24 mouse cellular contexts compared by ENCODE assay signal in genomic region chr17:25429240-25429639, GRCm38 (mm10). TPM values are rescaled to one million over a fixed set of nuclear protein-coding genes. Genes with fewer than 3 reads are reported as not detected.
A peak's percentile ranks its signal among the peaks of the same experiment; 100 is the strongest.
DNase-seq lines count a peak whose midpoint lies in the region; ATAC-seq and TF ChIP-seq lines count a peak whose summit lies in the region.
"Had no signal": no experiment of that assay in that cellular context is flagged by ENCODE, and none has a peak within 500 bp of the region (broad histone marks: within the 10 kb centered on the region; RNA-seq: fewer than 3 reads in every experiment).

No protein-coding gene starts in this region.

- no peak for DNase-seq in heart, postnatal 14 days
- DNase-seq in kidney, postnatal 0 days (ENCODE audit: low spot score): peak; percentile 65
- no peak for DNase-seq in kidney, adult 9 months
- no peak for DNase-seq in limb, embryonic 10.5 days (ENCODE audit: low spot score)
- no peak for DNase-seq in cerebellum, adult 8-10 months
- DNase-seq: cerebellum, postnatal 10 days; gastrocnemius, adult 2 months; heart, adult 18-20 months; kidney, adult 2 months; left cerebral cortex, postnatal 4 days; lung, adult 2 months; right cerebral cortex, postnatal 25 days; thymus, postnatal 36 days had no signal

- no peak overlapping the region for H3K4me2 ChIP-seq in heart, embryonic 14.5 days (ENCODE audit: low read length)
- H3K4me2 ChIP-seq in kidney, postnatal 0 days (ENCODE audit: low read length): no peak overlapping the region
- peak overlapping the region; percentile 93; the same call in 1 of the 2 replicates for H3K4me2 ChIP-seq in embryonic facial prominence, embryonic 13.5 days
- H3K4me2 ChIP-seq: liver, embryonic 12.5 days; midbrain, embryonic 12.5 days had no signal

- ATAC-seq in heart, embryonic 14.5 days (ENCODE audit: insufficient number of reproducible peaks, insufficient read depth, low FRiP score, low read depth): no peak
- ATAC-seq in kidney, postnatal 0 days (replicated peaks; ENCODE audit: low FRiP score, low read depth): no peak
- ATAC-seq in embryonic facial prominence, embryonic 13.5 days (ENCODE audit: insufficient number of reproducible peaks, insufficient read depth, low FRiP score, low TSS enrichment, low read depth): no peak
- ATAC-seq: hindbrain, postnatal 0 days; liver, embryonic 12.5 days had no signal

- H3K4me1 ChIP-seq in heart, embryonic 14.5 days (ENCODE audit: control insufficient read depth in 2 of 2, insufficient read depth in 2 of 2, low read length in 2 of 2): peaks cover 50 to 76% of the 10 kb centered on the region in 2 experiments
- H3K4me1 ChIP-seq in kidney, postnatal 0 days (replicated peaks; ENCODE audit: insufficient read depth, low read length): peaks cover 56% of the 10 kb centered on the region
- H3K4me1 ChIP-seq in embryonic facial prominence, embryonic 13.5 days: peaks cover 65% of the 10 kb centered on the region
- H3K4me1 ChIP-seq in limb, embryonic 10.5 days: peaks cover 65% of the 10 kb centered on the region

- no peaks in the 10 kb centered on the region for H3K9me3 ChIP-seq in heart, embryonic 14.5 days (ENCODE audit: control insufficient read depth, low read length)
- H3K9me3 ChIP-seq in kidney, postnatal 0 days (replicated peaks; ENCODE audit: low read length): no peaks in the 10 kb centered on the region
- H3K9me3 ChIP-seq in embryonic facial prominence, embryonic 13.5 days: no peaks in the 10 kb centered on the region
- no peaks in the 10 kb centered on the region for H3K9me3 ChIP-seq in limb, embryonic 10.5 days (replicated peaks)
- H3K9me3 ChIP-seq: forebrain, embryonic 10.5 days; hindbrain, embryonic 10.5 days; liver, embryonic 12.5 days; midbrain, embryonic 12.5 days had no signal

- peak overlapping the region; percentile 21 to 71; a peak in 3 of 4 replicates for H3K27ac ChIP-seq in heart, embryonic 14.5 days (replicated peaks in 1 of 2; ENCODE audit: control insufficient read depth in 1 of 2, insufficient read depth in 1 of 2, low read depth in 2 of 2, low read length in 2 of 2)
- H3K27ac ChIP-seq in kidney, postnatal 0 days: no peak overlapping the region
- no peak overlapping the region for H3K27ac ChIP-seq in embryonic facial prominence, embryonic 13.5 days
- no peak overlapping the region for H3K27ac ChIP-seq in limb, embryonic 10.5 days
- H3K27ac ChIP-seq: forebrain, embryonic 10.5 days; gastrocnemius, adult 2 months; hindbrain, embryonic 10.5 days; hindbrain, postnatal 0 days; liver, embryonic 12.5 days; macrophage; midbrain, embryonic 12.5 days had no signal

- TF ChIP-seq CTCF in kidney, postnatal 0 days (IDR thresholded peaks at IDR 0.05; ENCODE audit: low read depth): no peak

- no peak overlapping the region for H3K4me3 ChIP-seq in heart, embryonic 14.5 days (ENCODE audit: control insufficient read depth in 1 of 2, insufficient read depth in 1 of 2, low read depth in 1 of 2, low read length in 2 of 2)
- H3K4me3 ChIP-seq in kidney, postnatal 0 days (replicated peaks; ENCODE audit: low read depth, low read length): no peak overlapping the region
- H3K4me3 ChIP-seq in embryonic facial prominence, embryonic 13.5 days: no peak overlapping the region
- H3K4me3 ChIP-seq in limb, embryonic 10.5 days: 0 out of 2 replicates have a peak overlapping the region, but pooled peaks have one; percentile 1
- H3K4me3 ChIP-seq: forebrain, embryonic 10.5 days; gastrocnemius, adult 2 months; hindbrain, embryonic 10.5 days; liver, embryonic 12.5 days; midbrain, embryonic 12.5 days had no signal

- intact Hi-C loops in heart, postnatal 14 days (cut with DNase I): no loop called here

- WGBS in heart, embryonic 14.5 days: 35% methylated on average over 5 of the region's 5 CpGs
- WGBS in kidney, postnatal 0 days: 36% methylated on average over 5 of the region's 5 CpGs
- 45% methylated on average over 5 of the region's 5 CpGs for WGBS in embryonic facial prominence, embryonic 13.5 days
- WGBS in limb, embryonic 10.5 days: 39% methylated on average over 5 of the region's 5 CpGs

- peak overlapping the region; percentile 92; the same call in 1 of the 2 replicates for H3K9ac ChIP-seq in heart, embryonic 14.5 days (ENCODE audit: low read length)
- H3K9ac ChIP-seq in kidney, postnatal 0 days (ENCODE audit: low read depth, low read length): no peak overlapping the region
- H3K9ac ChIP-seq in embryonic facial prominence, embryonic 13.5 days: no peak overlapping the region
- H3K9ac ChIP-seq: liver, embryonic 12.5 days; midbrain, embryonic 12.5 days had no signal

- H3K27me3 ChIP-seq in heart, embryonic 14.5 days (ENCODE audit: control insufficient read depth, insufficient read depth, low read length): no peaks in the 10 kb centered on the region
- H3K27me3 ChIP-seq in kidney, postnatal 0 days (ENCODE audit: insufficient read depth, low read length): no peaks in the 10 kb centered on the region
- H3K27me3 ChIP-seq in embryonic facial prominence, embryonic 13.5 days: peaks cover 12% of the 10 kb centered on the region
- H3K27me3 ChIP-seq in limb, embryonic 10.5 days (ENCODE audit: low read depth, poor library complexity, severe bottlenecking): peaks cover 65% of the 10 kb centered on the region

- H3K36me3 ChIP-seq in heart, embryonic 14.5 days (ENCODE audit: control insufficient read depth, insufficient read depth, low read length): peaks cover 7% of the 10 kb centered on the region
- H3K36me3 ChIP-seq in kidney, postnatal 0 days (ENCODE audit: insufficient read depth, low read length): no peaks in the 10 kb centered on the region
- peaks cover 18% of the 10 kb centered on the region for H3K36me3 ChIP-seq in embryonic facial prominence, embryonic 13.5 days
- H3K36me3 ChIP-seq in limb, embryonic 10.5 days: peaks cover 5% of the 10 kb centered on the region; the same call in 1 of the 2 replicates
- H3K36me3 ChIP-seq: forebrain, embryonic 10.5 days; liver, embryonic 12.5 days; midbrain, embryonic 12.5 days had no signal

RNA-seq across cellular contexts. Expression of gene Cacna1h, which starts 4.3 kb away (rescaled TPM):
- 8.8 and 9.9 TPM in 2 replicates for polyA plus RNA-seq in heart, embryonic 14.5 days (2014; fragmentation: Nextera tagmentation; extraction: Ambion mirVana)
- total RNA-seq in heart, postnatal 14 days (2021): 1 to 10 TPM; 4.9 to 8.1 TPM
- 1.2 and 1.7 TPM in 2 replicates for polyA plus RNA-seq in kidney, postnatal 0 days (2015; fragmentation: Nextera tagmentation; extraction: Ambion mirVana)
- 6.2 and 8.6 TPM in 2 replicates for polyA plus RNA-seq in embryonic facial prominence, embryonic 13.5 days (2015; fragmentation: Nextera tagmentation; extraction: Ambion mirVana)
- 1.8 and 3.2 TPM in 2 replicates for polyA plus RNA-seq in limb, embryonic 10.5 days (2016; fragmentation: Nextera tagmentation; extraction: Ambion mirVana)
- polyA plus RNA-seq: C2C12, macrophage had no signal

RNA-seq across cellular contexts. Expression of gene Tekt4, which starts 25.2 kb away (rescaled TPM):
- polyA plus RNA-seq in heart, embryonic 14.5 days (2014; fragmentation: Nextera tagmentation; extraction: Ambion mirVana): 0.47 and 0.55 TPM in 2 replicates
- total RNA-seq in heart, postnatal 14 days (2021): under 1 TPM in 1 of 2 experiments, not detected in 1; 0.50 TPM
- polyA plus RNA-seq in kidney, postnatal 0 days (2015; fragmentation: Nextera tagmentation; extraction: Ambion mirVana): 0.14 TPM in 1 of 2 replicates, not detected in the other
- not detected in 2 replicates for polyA plus RNA-seq in embryonic facial prominence, embryonic 13.5 days (2015; fragmentation: Nextera tagmentation; extraction: Ambion mirVana)
- not detected in 2 replicates for polyA plus RNA-seq in limb, embryonic 10.5 days (2016; fragmentation: Nextera tagmentation; extraction: Ambion mirVana)
- total RNA-seq: adrenal gland, adult 18-20 months; gastrocnemius, adult 2 months had no signal
- polyA plus RNA-seq: C2C12; forebrain, embryonic 10.5 days; liver, embryonic 12.5 days; macrophage; stomach, embryonic 14.5 days had no signal

Comparison
In these comparisons a context has a peak if more than half of its experiments do, and no peak if none do; other contexts are left out.
1. H3K27ac ChIP-seq: peak in heart, embryonic 14.5 days (2 of 2); none in kidney, postnatal 0 days (single experiment), embryonic facial prominence, embryonic 13.5 days (single experiment) and limb, embryonic 10.5 days (single experiment).